Mouse (Mus musculus) kidney, adult 2 months (tissue): ENCODE results near the gene Cacnb4.

Experiments
- CTCF ChIP-seq: fragments of 200-500 bp; conservative IDR thresholded peaks from 2 replicates; pipeline ENCODE4 v1.5.1; 2011; ENCODE audit warnings: low read depth, mild to moderate bottlenecking, control low read depth, low read length, moderate library complexity, mixed read lengths; ENCODE audit not compliant: insufficient read depth, insufficient read length
- POLR2A ChIP-seq: fragments of 200-500 bp; IDR thresholded peaks from one replicate; pipeline ENCODE4 v1.6.1; 2011; ENCODE audit warnings: low read depth, low read length, control low read depth

GRCm38 (mm10) chr2:52483496-52483895 is 193.1 kb downstream of the Cacnb4 start:
- no peak for TF ChIP-seq CTCF
- no peak for TF ChIP-seq POLR2A
